Mouse (Mus musculus): ENCODE measurements at regions not wholly inside any gene's neighbourhood (a gene's known extent, or its start where the extent isn't known, plus 50 kb on each side); places are given as distances from the start of the nearest gene placed in this dataset.

- TF ChIP-seq CTCF (IDR thresholded peaks at IDR 0.05; ENCODE audit: low read depth): no peak
- no peak for TF ChIP-seq EP300 (IDR thresholded peaks at IDR 0.05; ENCODE audit: low read depth)
These were observed 346.8 kb upstream of the Gm21798 start for GRCm38 (mm10) chr15:64470743-64471142.
